Mouse (Mus musculus) neutrophil, adult 65 days (primary cell): Measurements from ENCODE around the gene St6gal1. TPM values are rescaled to one million over a fixed set of nuclear protein-coding genes. Genes with fewer than 3 reads are reported as not detected.

Source experiments
- total RNA-seq: library from RNA; stranded (reverse); gene quantifications from 2 replicates; pipeline ENCODE4 v1.2.4, GENCODE M21; 2023

The St6gal1 gene
- total RNA-seq, result 1.8 and 2.5 TPM in 2 replicates

DNA sequence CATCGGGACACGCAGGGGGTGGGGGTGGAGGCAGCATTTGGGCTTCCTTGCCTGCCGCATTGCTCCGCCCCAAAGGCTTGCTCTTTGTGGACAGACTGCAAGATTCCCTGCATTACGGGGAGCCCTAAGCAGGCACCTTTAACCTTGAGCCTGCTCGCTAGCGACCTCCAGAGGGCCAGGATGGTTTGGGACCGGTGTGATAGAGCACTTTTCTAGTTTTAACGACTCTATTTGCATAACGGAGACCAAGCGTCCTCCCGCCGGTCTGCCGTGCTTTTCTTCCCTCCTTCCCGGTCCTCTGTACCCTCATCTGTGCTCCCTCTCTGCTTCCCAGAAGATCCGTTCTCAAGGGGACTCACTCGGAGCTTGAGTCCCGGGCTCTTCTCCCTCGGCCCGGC lies at the start of gene St6gal1:
Gene St6gal1, plus strand, starts transcription at position 70 of the 398 bp plus-strand sequence.

Other genes starting within 250 kb of the St6gal1 start
- gene Kng2, start 195.3 kb upstream of the St6gal1 start, total RNA-seq, result not detected in 2 replicates
- 0.32 TPM in 1 of 2 replicates, not detected in the other for gene Kng1, start 166.9 kb upstream of the St6gal1 start, total RNA-seq
- 392 and 448 TPM in 2 replicates for gene Eif4a2, start 117.3 kb upstream of the St6gal1 start, total RNA-seq
- 13.1 and 15.5 TPM in 2 replicates for gene Rfc4, start 97.0 kb upstream of the St6gal1 start, total RNA-seq
- not detected in 2 replicates for gene Adipoq, start 78.2 kb upstream of the St6gal1 start, total RNA-seq
- gene Rtp1, start 204.4 kb downstream of the St6gal1 start, total RNA-seq, result not detected in 2 replicates